Mouse (Mus musculus) G1E (cell line): ENCODE data around the gene Ergic2. TPM values are rescaled to one million over a fixed set of nuclear protein-coding genes. Genes with fewer than 3 reads are reported as not detected.
"Not testable (repeated sequence)": the region's sequence is repeated elsewhere in the genome, so short reads cannot be mapped to it uniquely, and the experiment has no call there.

Experiments used
- ATAC-seq: 2 replicates; pipeline ENCODE4 v1.8.0; 2016; ENCODE audit warnings: mild to moderate bottlenecking; ENCODE audit not compliant: insufficient number of reproducible peaks, poor library complexity, low FRiP score, severe bottlenecking; ENCODE audit errors: extremely low read depth
- DNase-seq: peaks from one replicate; pipeline ENCODE4 v3.0.0; 2012; ENCODE audit warnings: low spot score
- H3K27me3 ChIP-seq: 2 replicates; pipeline ENCODE4 v1.6.1; 2012; ENCODE audit warnings: mild to moderate bottlenecking, low read length, inconsistent platforms; ENCODE audit not compliant: insufficient read depth
- H3K36me3 ChIP-seq: replicated peaks from 2 replicates; pipeline ENCODE3; 2012; ENCODE audit warnings: mild to moderate bottlenecking, inconsistent platforms
- H3K4me1 ChIP-seq: 2 replicates; pipeline ENCODE4 v1.6.1; 2012; ENCODE audit warnings: low read depth, low read length, inconsistent platforms, mixed read lengths; ENCODE audit not compliant: insufficient read depth
- H3K4me3 ChIP-seq: 2 replicates; pipeline ENCODE4 v1.5.1; 2012; ENCODE audit warnings: low read depth, mild to moderate bottlenecking, inconsistent platforms, low read length, moderate library complexity, mixed read lengths
- H3K9me3 ChIP-seq: replicated peaks from 2 replicates; pipeline ENCODE4 v1.6.1; 2012; ENCODE audit warnings: inconsistent platforms
- CTCF ChIP-seq: IDR thresholded peaks from 2 replicates; pipeline ENCODE4 v1.5.1; 2012; ENCODE audit warnings: low read depth, low read length, inconsistent platforms, mixed read lengths
- GATA1 ChIP-seq: IDR thresholded peaks from 2 replicates; pipeline ENCODE4 v1.6.1; 2012; ENCODE audit warnings: borderline replicate concordance, low read length, inconsistent platforms, mixed read lengths
- GATA2 ChIP-seq: IDR thresholded peaks from 2 replicates; pipeline ENCODE4 v1.6.1; 2012; ENCODE audit warnings: low read depth, low read length, inconsistent platforms, borderline replicate concordance
- POLR2AphosphoS5 ChIP-seq: IDR thresholded peaks from 2 replicates; pipeline ENCODE4 v1.6.1; 2012; ENCODE audit warnings: low read depth, low read length, inconsistent platforms; ENCODE audit not compliant: insufficient replicate concordance
- TAL1 ChIP-seq: conservative IDR thresholded peaks from 2 replicates; pipeline ENCODE4 v1.6.1; 2012; ENCODE audit warnings: low read depth, low read length, inconsistent platforms, mixed read lengths
- polyA plus RNA-seq: library from polyadenylated mRNA; stranded (reverse); fragments of >175 nt; gene quantifications from 2 replicates; pipeline ENCODE4 v1.2.3, GENCODE M21; 2012
- total RNA-seq, 2 experiments: library from RNA; stranded (forward) in 1 of 2; stranded (reverse) in 1 of 2; fragments of 200-1000 nt in 1 of 2; fragments of >200 nt in 1 of 2; fragmentation: Nextera tagmentation in 1 of 2; gene quantifications; 2 replicates each; pipeline ENCODE4 v1.2.3; 2014 to 2017

The Ergic2 gene
- total and polyA plus RNA-seq, 3 experiments: 6.7 to 148 (median 137) TPM

- no peaks in the 10 kb centered on the region for H3K9me3 ChIP-seq
- ATAC-seq (no peak), DNase-seq (no peak)
- H3K4me3 ChIP-seq: no peak overlapping the region
- TF ChIP-seq GATA2 (no peak), TAL1 (no peak)
- no peaks in the 10 kb centered on the region for H3K4me1 ChIP-seq
- peaks cover 76% of the 10 kb centered on the region for H3K36me3 ChIP-seq
- no peaks in the 10 kb centered on the region for H3K27me3 ChIP-seq
Observed at GRCm38 (mm10) chr6:148199729-148200128, 12.4 kb downstream of the Ergic2 start.

GRCm38 (mm10) chr6:148199177-148199576 is 13.0 kb downstream of the Ergic2 start:
- Histone ChIP-seq H3K4me3 (no peak overlapping the region), H3K9me3 (no peaks in the 10 kb centered on the region), H3K27me3 (no peaks in the 10 kb centered on the region), H3K36me3 (peaks cover 80% of the 10 kb centered on the region), H3K4me1 (no peaks in the 10 kb centered on the region)
- DNase-seq: no peak
- ATAC-seq: no peak
- TF ChIP-seq GATA2: no peak
- TF ChIP-seq GATA1: no peak
- no peak for TF ChIP-seq CTCF
- TF ChIP-seq POLR2AphosphoS5: no peak
- TF ChIP-seq TAL1: no peak

- no peak for DNase-seq
- Histone ChIP-seq H3K4me1 (no peaks in the 10 kb centered on the region), H3K36me3 (peaks cover 79% of the 10 kb centered on the region), H3K4me3 (no peak overlapping the region), H3K27me3 (no peaks in the 10 kb centered on the region), H3K9me3 (no peaks in the 10 kb centered on the region)
- no peak for ATAC-seq
- TF ChIP-seq TAL1: no peak
- TF ChIP-seq POLR2AphosphoS5: no peak
- no peak for TF ChIP-seq CTCF
- TF ChIP-seq GATA1: no peak
- TF ChIP-seq GATA2: no peak
Observed at GRCm38 (mm10) chr6:148193972-148194701, 18.0 kb downstream of the Ergic2 start.

GRCm38 (mm10) chr6:148185694-148186093 is 26.5 kb downstream of the Ergic2 start:
- no peaks in the 10 kb centered on the region for H3K4me1 ChIP-seq
- peaks cover 91% of the 10 kb centered on the region for H3K36me3 ChIP-seq
- no peaks in the 10 kb centered on the region for H3K27me3 ChIP-seq
- TF ChIP-seq GATA2: no peak
- no peak for TF ChIP-seq TAL1
- TF ChIP-seq CTCF: no peak
- no peak for TF ChIP-seq POLR2AphosphoS5
- TF ChIP-seq GATA1: no peak
- ATAC-seq (no peak), DNase-seq (no peak)
- no peak overlapping the region for H3K4me3 ChIP-seq
- H3K9me3 ChIP-seq: no peaks in the 10 kb centered on the region

GRCm38 (mm10) chr6:148172904-148173303 is 39.3 kb downstream of the Ergic2 start:
- ATAC-seq (no peak), DNase-seq (no peak)
- no peaks in the 10 kb centered on the region for H3K36me3 ChIP-seq
- no peaks in the 10 kb centered on the region for H3K27me3 ChIP-seq
- no peaks in the 10 kb centered on the region for H3K9me3 ChIP-seq
- TF ChIP-seq CTCF (no peak), TAL1 (no peak), GATA2 (no peak), GATA1 (no peak), POLR2AphosphoS5 (no peak)
- H3K4me1 ChIP-seq: no peaks in the 10 kb centered on the region
- H3K4me3 ChIP-seq: no peak overlapping the region

GRCm38 (mm10) chr6:148152305-148152704 is 59.9 kb downstream of the Ergic2 start:
- not testable (repeated sequence) for H3K27me3 ChIP-seq, H3K4me3 ChIP-seq, DNase-seq, H3K9me3 ChIP-seq, H3K36me3 ChIP-seq, H3K4me1 ChIP-seq, ATAC-seq

GRCm38 (mm10) chr6:148142421-148142820 is 69.8 kb downstream of the Ergic2 start:
- H3K9me3 ChIP-seq: no peaks in the 10 kb centered on the region
- no peak for TF ChIP-seq CTCF
- TF ChIP-seq GATA1: no peak
- TF ChIP-seq GATA2: no peak
- no peak for TF ChIP-seq TAL1
- TF ChIP-seq POLR2AphosphoS5: no peak
- peaks cover 13% of the 10 kb centered on the region for H3K27me3 ChIP-seq
- DNase-seq (no peak), ATAC-seq (no peak)
- H3K4me3 ChIP-seq: no peak overlapping the region
- H3K36me3 ChIP-seq: no peaks in the 10 kb centered on the region
- no peaks in the 10 kb centered on the region for H3K4me1 ChIP-seq
